Mouse (Mus musculus) spleen, adult 12 weeks (tissue): ENCODE measurements around the gene Gm2042.
"Not testable (repeated sequence)": the region's sequence is repeated elsewhere in the genome, so short reads cannot be mapped to it uniquely, and the experiment has no call there.

Source experiments
- DNase-seq: peaks from one replicate; pipeline ENCODE4 v3.0.0; 2022; ENCODE audit warnings: low spot score

Gene Gm2042

GRCm38 (mm10) chr12:87953780-87954179, at the start of gene Gm2042:
TSS of gene Gm2042 (plus strand) at chr12:87954080.
- not testable (repeated sequence) for DNase-seq

- DNase-seq = not testable (repeated sequence)
These were observed 34.2 kb upstream of the Gm2042 start, which contains the start of gene Gm2035 for GRCm38 (mm10) chr12:87919721-87920120. TSS of gene Gm2035 (minus strand) at chr12:87919857.

GRCm38 (mm10) chr12:87984000-87984399, 30.1 kb downstream of the Gm2042 start:
- not testable (repeated sequence) for DNase-seq

- DNase-seq = not testable (repeated sequence)
These were observed 50.2 kb downstream of the Gm2042 start for GRCm38 (mm10) chr12:88004118-88004517.
